Mouse (Mus musculus) forebrain, embryonic 13.5 days (tissue): ENCODE measurements around the gene Rps10. TPM values are rescaled to one million over a fixed set of nuclear protein-coding genes. Genes with fewer than 3 reads are reported as not detected.

Experiments
- ATAC-seq: fragments of 200-750 bp; cut with Nextera tagmentation; 2 replicates; pipeline ENCODE4 v1.8.0; 2017
- H3K27ac ChIP-seq: fragments of 300-500 bp; sonication (generic); 2 replicates; pipeline ENCODE4 v1.5.1; 2015; ENCODE audit warnings: inconsistent platforms, mild to moderate bottlenecking, moderate library complexity
- H3K27me3 ChIP-seq: fragments of 300-500 bp; sonication (generic); 2 replicates; pipeline ENCODE4 v1.6.1; 2015; ENCODE audit warnings: mild to moderate bottlenecking, inconsistent platforms
- H3K36me3 ChIP-seq: fragments of 300-500 bp; sonication (generic); 2 replicates; pipeline ENCODE4 v1.6.1; 2015; ENCODE audit warnings: mild to moderate bottlenecking, inconsistent platforms; ENCODE audit not compliant: poor library complexity, severe bottlenecking
- H3K4me1 ChIP-seq: fragments of 300-500 bp; sonication (generic); 2 replicates; pipeline ENCODE4 v1.6.1; 2015; ENCODE audit warnings: inconsistent platforms
- H3K4me2 ChIP-seq: fragments of 300-500 bp; sonication (generic); 2 replicates; pipeline ENCODE4 v1.6.1; 2015; ENCODE audit warnings: inconsistent platforms, mild to moderate bottlenecking, moderate library complexity
- H3K4me3 ChIP-seq: fragments of 300-500 bp; sonication (generic); 2 replicates; pipeline ENCODE4 v1.5.1; 2015; ENCODE audit warnings: mild to moderate bottlenecking, inconsistent platforms
- H3K9ac ChIP-seq: fragments of 300-500 bp; sonication (generic); 2 replicates; pipeline ENCODE4 v1.6.1; 2015; ENCODE audit warnings: mild to moderate bottlenecking, inconsistent platforms
- H3K9me3 ChIP-seq: fragments of 300-500 bp; sonication (generic); replicated peaks from 2 replicates; pipeline ENCODE4 v1.6.1; 2016; ENCODE audit warnings: inconsistent platforms
- WGBS: fragments of 180-500 bp; shearing (Covaris S2); methylation state at CpG from one replicate; pipeline ENCODE4 v1.1.7; 2015; 5-methylcytosine and 5-hydroxymethylcytosine counted together
- polyA plus RNA-seq: library from polyadenylated mRNA; unstranded; fragments of >200 nt; fragmentation: Nextera tagmentation; extraction: Ambion mirVana; gene quantifications from 2 replicates; pipeline ENCODE4 v1.2.1, GENCODE M21; 2015

The Rps10 gene
- polyA plus RNA-seq = 659 and 777 TPM in 2 replicates

DNA sequence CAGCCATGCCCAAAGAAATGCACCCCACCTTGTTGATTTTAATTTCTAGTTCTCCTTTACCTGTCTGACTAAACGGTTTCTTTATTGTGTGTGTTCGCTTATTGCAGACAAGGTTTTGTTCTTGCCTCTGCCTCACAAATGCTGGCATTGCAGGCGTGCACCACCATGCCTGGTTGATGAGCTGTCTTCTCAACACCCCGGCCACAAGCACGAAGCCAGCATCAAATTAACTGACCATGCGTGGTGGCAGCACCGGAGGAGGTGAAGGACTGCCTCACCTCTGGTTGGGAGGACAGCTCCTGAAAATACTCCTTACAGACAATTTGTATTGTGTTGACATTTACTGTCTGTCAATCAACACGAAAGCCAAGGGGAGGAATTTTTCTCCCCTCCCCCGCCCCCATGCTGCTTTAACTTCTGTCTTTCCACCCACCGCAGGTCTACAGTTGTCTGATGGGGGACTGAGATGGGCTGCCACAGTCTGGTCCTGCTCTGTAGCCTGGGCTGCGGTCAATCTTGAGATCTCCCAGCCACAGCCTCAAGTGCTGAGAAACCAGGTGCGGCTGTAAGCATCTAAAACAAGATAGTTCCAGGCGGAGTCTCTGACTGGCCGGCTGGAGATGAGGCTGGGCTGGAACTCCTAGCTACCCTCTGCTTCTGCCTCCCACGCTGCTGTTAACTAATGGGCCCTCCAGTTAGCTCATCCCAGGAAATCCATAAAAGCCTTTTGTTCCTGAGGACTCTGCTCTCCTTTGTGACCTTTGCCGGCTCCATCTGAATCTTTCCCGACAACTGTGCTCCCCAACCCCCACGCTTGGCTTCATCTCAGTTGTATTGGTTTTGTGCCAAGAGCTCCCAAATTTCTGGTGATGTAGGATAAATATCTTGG, at the start of gene Rps10:
Gene Rps10 (minus strand): TSS at position 538 of the 889 bp plus-strand sequence.
- H3K27me3 ChIP-seq = no peaks in the 10 kb centered on the region
- H3K27ac ChIP-seq = peak within 1 kb of the TSS; percentile 91
- WGBS = 41% methylated on average over 18 of the region's 18 CpGs
- peak within 1 kb of the TSS; percentile 98 for H3K9ac ChIP-seq
- H3K4me2 ChIP-seq = peak within 1 kb of the TSS; percentile 97
- peaks cover 43% of the 10 kb centered on the region for H3K4me1 ChIP-seq
- ATAC-seq = no peak
- H3K4me3 ChIP-seq = peak within 1 kb of the TSS; percentile 96
- no peaks in the 10 kb centered on the region for H3K9me3 ChIP-seq
- H3K36me3 ChIP-seq = peaks cover 27% of the 10 kb centered on the region

DNA sequence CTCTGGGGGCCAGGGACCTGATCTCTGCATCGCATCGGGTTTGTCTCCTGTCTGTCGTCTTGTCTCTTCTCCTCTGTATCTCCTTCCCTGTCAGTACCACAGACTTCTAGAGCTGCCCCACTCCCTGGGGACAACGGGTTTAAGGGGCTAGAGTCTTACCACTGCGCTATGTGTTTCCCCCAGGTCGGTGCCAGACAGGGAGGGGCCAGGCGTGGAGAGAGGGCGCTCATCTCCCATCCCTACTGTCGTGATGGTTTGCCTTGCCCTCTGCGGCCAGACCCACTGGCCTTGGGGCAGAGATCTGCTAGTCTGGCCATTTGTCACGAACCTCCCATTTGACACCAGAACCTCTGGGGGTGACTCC, 49.1 kb upstream of the Rps10 start:
- peak overlapping the region; percentile 55 for H3K4me3 ChIP-seq
- peaks cover 36% of the 10 kb centered on the region for H3K27me3 ChIP-seq
- H3K27ac ChIP-seq = peak overlapping the region; percentile 25; the same call in 1 of the 2 replicates
- H3K4me2 ChIP-seq = peak overlapping the region; percentile 96
- peaks cover 25% of the 10 kb centered on the region for H3K4me1 ChIP-seq
- ATAC-seq = peak; percentile 13; the same call in 1 of the 2 replicates
- WGBS = 2% methylated on average over 11 of the region's 11 CpGs
- no peaks in the 10 kb centered on the region for H3K36me3 ChIP-seq
- H3K9me3 ChIP-seq = no peaks in the 10 kb centered on the region
- H3K9ac ChIP-seq = peak overlapping the region; percentile 78

GRCm38 (mm10) chr17:27684886-27685549, 48.5 kb upstream of the Rps10 start:
- Histone ChIP-seq H3K4me3 (peak overlapping the region; percentile 55), H3K9ac (peak overlapping the region; percentile 78), H3K36me3 (no peaks in the 10 kb centered on the region), H3K4me1 (peaks cover 29% of the 10 kb centered on the region), H3K4me2 (peak overlapping the region; percentile 96), H3K9me3 (no peaks in the 10 kb centered on the region), H3K27ac (peak overlapping the region; percentile 25; the same call in 1 of the 2 replicates), H3K27me3 (peaks cover 36% of the 10 kb centered on the region)
- peak; percentile 67 for ATAC-seq
- WGBS = 1% methylated on average over 40 of the region's 53 CpGs

DNA sequence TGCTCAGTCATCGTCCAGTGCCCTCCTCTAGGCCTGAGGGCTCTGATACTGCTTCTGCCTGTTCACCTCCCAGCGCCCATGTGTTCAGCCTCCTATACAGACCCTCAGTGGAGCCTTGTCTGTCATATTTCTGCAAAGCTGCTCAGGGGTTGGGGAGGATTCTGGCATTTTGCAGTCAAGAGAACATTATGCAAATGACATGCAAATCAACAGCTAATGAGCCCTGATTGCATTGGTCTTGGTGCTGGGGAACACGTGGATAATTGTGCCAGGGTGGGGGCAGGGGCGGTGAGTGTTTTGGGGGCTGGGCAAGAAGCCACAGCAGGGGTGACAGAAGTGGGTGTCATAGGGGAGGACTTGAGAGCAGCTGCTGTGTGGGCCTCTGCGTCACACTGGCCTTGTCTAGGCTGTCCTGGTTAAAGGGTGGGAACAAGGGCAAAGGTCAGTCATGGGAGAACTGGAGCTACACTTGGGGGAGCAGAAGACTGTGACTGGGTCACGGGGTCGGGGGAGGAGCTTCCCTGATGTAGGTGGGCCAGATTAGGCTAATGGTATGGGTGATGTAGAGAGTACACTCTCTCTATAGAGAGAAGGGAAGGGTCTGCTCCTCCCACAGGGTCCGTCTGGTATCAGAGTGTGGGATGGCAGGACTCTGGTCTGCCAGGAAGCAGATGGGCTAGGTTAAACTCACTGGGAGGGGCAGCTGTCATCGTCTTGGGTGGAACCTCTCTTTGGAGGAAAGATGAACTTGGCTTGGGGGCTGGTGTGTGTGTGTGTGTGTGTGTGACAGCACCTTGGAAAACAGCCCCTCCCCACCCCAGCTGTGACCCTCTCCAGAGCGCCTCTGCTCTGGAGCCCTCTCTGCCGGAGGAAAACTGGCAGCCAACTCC, 42.7 kb upstream of the Rps10 start:
- H3K4me2 ChIP-seq = peak overlapping the region; percentile 8
- 29% methylated on average over 11 of the region's 11 CpGs for WGBS
- ATAC-seq = peak; percentile 87
- H3K4me1 ChIP-seq = peaks cover 47% of the 10 kb centered on the region
- no peak overlapping the region for H3K9ac ChIP-seq
- H3K27ac ChIP-seq = peak overlapping the region; percentile 94
- H3K36me3 ChIP-seq = no peaks in the 10 kb centered on the region
- H3K9me3 ChIP-seq = no peaks in the 10 kb centered on the region
- no peak overlapping the region for H3K4me3 ChIP-seq
- H3K27me3 ChIP-seq = 0 out of 2 replicates have a peak, but pooled peaks cover 7% of the 10 kb centered on the region

GRCm38 (mm10) chr17:27677756-27678155, 41.3 kb upstream of the Rps10 start:
- ATAC-seq = no peak
- 89% methylated on average over 5 of the region's 5 CpGs for WGBS
- Histone ChIP-seq H3K4me1 (peaks cover 52% of the 10 kb centered on the region), H3K9ac (no peak overlapping the region), H3K36me3 (no peaks in the 10 kb centered on the region), H3K27me3 (no peaks in the 10 kb centered on the region), H3K4me2 (no peak overlapping the region), H3K9me3 (no peaks in the 10 kb centered on the region), H3K4me3 (no peak overlapping the region), H3K27ac (peak overlapping the region; percentile 94)

- Histone ChIP-seq H3K9ac (no peak overlapping the region), H3K4me2 (no peak overlapping the region), H3K9me3 (no peaks in the 10 kb centered on the region), H3K4me3 (no peak overlapping the region), H3K27ac (peak overlapping the region; percentile 25; the same call in 1 of the 2 replicates), H3K36me3 (no peaks in the 10 kb centered on the region), H3K27me3 (no peaks in the 10 kb centered on the region), H3K4me1 (peaks cover 52% of the 10 kb centered on the region)
- no peak for ATAC-seq
- 43% methylated on average over 7 of the region's 7 CpGs for WGBS
These were observed 39.8 kb upstream of the Rps10 start for GRCm38 (mm10) chr17:27676270-27676669.

DNA sequence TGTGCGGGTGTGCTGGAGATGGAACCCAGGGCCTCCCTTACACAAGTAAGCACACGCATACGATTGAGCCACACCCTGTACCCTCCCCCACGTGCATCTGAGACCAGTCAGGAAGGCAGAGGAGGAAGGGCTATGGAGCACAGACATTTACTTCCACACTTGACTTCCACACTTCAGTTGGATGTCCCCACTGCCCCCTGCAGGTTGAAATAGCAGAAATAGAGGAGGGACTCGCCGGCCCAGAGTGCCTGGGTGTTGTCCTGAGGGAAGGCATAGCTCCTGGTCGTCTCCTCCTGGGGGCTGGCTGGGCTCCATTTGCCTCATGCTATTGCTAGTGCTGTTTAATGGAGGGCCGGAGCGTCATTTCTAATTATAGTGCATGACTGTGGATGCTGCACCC, 39.0 kb upstream of the Rps10 start:
- Histone ChIP-seq H3K9ac (no peak overlapping the region), H3K4me3 (no peak overlapping the region), H3K4me2 (no peak overlapping the region), H3K27me3 (no peaks in the 10 kb centered on the region), H3K36me3 (no peaks in the 10 kb centered on the region), H3K27ac (no peak overlapping the region), H3K4me1 (peaks cover 52% of the 10 kb centered on the region), H3K9me3 (no peaks in the 10 kb centered on the region)
- WGBS = 73% methylated on average over 9 of the region's 9 CpGs
- no peak for ATAC-seq

- H3K9me3 ChIP-seq = no peaks in the 10 kb centered on the region
- H3K4me3 ChIP-seq = no peak overlapping the region
- no peaks in the 10 kb centered on the region for H3K36me3 ChIP-seq
- H3K4me2 ChIP-seq = no peak overlapping the region
- peak overlapping the region; percentile 68 for H3K27ac ChIP-seq
- no peak for ATAC-seq
- peaks cover 37% of the 10 kb centered on the region for H3K4me1 ChIP-seq
- H3K9ac ChIP-seq = no peak overlapping the region
- 52% methylated on average over 7 of the region's 7 CpGs for WGBS
- no peaks in the 10 kb centered on the region for H3K27me3 ChIP-seq
These were observed 37.5 kb upstream of the Rps10 start for GRCm38 (mm10) chr17:27673945-27674344.

GRCm38 (mm10) chr17:27671720-27672119, 35.3 kb upstream of the Rps10 start:
- no peaks in the 10 kb centered on the region for H3K9me3 ChIP-seq
- no peak overlapping the region for H3K4me2 ChIP-seq
- H3K27ac ChIP-seq = no peak overlapping the region
- H3K9ac ChIP-seq = no peak overlapping the region
- no peaks in the 10 kb centered on the region for H3K36me3 ChIP-seq
- ATAC-seq = no peak
- 79% methylated on average over 6 of the region's 6 CpGs for WGBS
- peaks cover 20% of the 10 kb centered on the region for H3K4me1 ChIP-seq
- H3K4me3 ChIP-seq = no peak overlapping the region
- no peaks in the 10 kb centered on the region for H3K27me3 ChIP-seq

DNA sequence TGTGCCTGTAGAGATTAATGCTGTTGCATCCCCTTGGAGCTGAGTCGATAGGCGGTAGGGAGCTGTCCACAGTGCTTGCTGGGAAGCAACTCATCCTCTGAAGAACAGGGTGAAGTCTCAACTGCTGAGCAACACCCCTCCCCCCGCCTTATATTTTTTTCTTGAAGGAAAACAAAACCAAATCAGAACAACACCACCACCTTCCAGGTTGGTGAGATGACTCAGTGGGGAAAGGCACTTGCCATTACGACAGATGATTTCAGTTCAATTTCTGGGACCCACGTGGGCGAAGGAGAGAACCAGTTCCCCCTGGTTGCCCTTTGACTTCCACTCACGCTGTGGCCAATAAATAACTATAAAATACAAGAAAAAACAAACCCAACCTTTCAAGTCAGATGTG, 22.3 kb upstream of the Rps10 start:
- no peak overlapping the region for H3K9ac ChIP-seq
- H3K27ac ChIP-seq = no peak overlapping the region
- no peak overlapping the region for H3K4me2 ChIP-seq
- ATAC-seq = no peak
- H3K9me3 ChIP-seq = no peaks in the 10 kb centered on the region
- peaks cover 24% of the 10 kb centered on the region for H3K4me1 ChIP-seq
- H3K36me3 ChIP-seq = no peaks in the 10 kb centered on the region
- 77% methylated on average over 7 of the region's 7 CpGs for WGBS
- H3K4me3 ChIP-seq = no peak overlapping the region
- peaks cover 33% of the 10 kb centered on the region for H3K27me3 ChIP-seq

- no peak overlapping the region for H3K4me3 ChIP-seq
- H3K9ac ChIP-seq = no peak overlapping the region
- H3K36me3 ChIP-seq = no peaks in the 10 kb centered on the region
- no peak overlapping the region for H3K4me2 ChIP-seq
- H3K27me3 ChIP-seq = peaks cover 33% of the 10 kb centered on the region
- ATAC-seq = no peak
- 73% methylated on average over 8 of the region's 8 CpGs for WGBS
- H3K27ac ChIP-seq = no peak overlapping the region
- no peaks in the 10 kb centered on the region for H3K9me3 ChIP-seq
- peaks cover 24% of the 10 kb centered on the region for H3K4me1 ChIP-seq
These were observed 20.7 kb upstream of the Rps10 start for GRCm38 (mm10) chr17:27657123-27657522.
